Mouse (Mus musculus): ENCODE results near the gene Ube2l6. TPM values are rescaled to one million over a fixed set of nuclear protein-coding genes. Genes with fewer than 3 reads are reported as not detected.

Ube2l6 gene
- polyA plus RNA-seq, 1 experiment from 2014 or later, result 404 TPM

DNA sequence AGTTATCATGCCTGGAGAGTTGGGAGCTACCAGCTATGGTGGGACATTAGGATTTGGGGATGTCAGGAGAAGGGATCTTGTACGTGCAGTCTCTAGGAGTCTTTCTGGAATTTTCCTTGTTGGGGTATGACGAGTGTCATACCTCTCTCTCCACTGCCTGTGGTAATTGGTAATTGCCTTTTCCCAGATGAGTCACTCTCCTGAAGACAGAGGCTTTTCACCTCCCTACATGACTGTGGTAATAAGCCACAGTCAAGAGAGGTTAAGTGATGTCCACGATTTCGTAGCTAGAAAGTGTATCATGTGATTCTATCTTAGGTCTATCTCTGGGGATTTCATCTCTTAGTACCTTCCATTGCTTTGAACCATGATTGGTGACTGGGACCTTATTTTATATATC is 26.2 kb upstream of the Ube2l6 start:
- no peak overlapping the region for H3K4me3 ChIP-seq (replicated peaks)
- 0 out of 2 replicates have a peak, but pooled peaks cover 6% of the 10 kb centered on the region for H3K36me3 ChIP-seq
- ATAC-seq (ENCODE audit: low read depth) (no peak), DNase-seq (no peak)
- H3K4me2 ChIP-seq, result no peak overlapping the region
- no peak overlapping the region for H3K9ac ChIP-seq
- no peaks in the 10 kb centered on the region for H3K9me3 ChIP-seq (replicated peaks)
- peaks cover 65% of the 10 kb centered on the region for H3K27me3 ChIP-seq
- 54% methylated on average over 4 of the region's 4 CpGs for WGBS (ENCODE audit: insufficient replicate concordance)
- H3K27ac ChIP-seq, result no peak overlapping the region
- H3K4me1 ChIP-seq (replicated peaks), result peaks cover 8% of the 10 kb centered on the region; the same call in 1 of the 2 replicates

DNA sequence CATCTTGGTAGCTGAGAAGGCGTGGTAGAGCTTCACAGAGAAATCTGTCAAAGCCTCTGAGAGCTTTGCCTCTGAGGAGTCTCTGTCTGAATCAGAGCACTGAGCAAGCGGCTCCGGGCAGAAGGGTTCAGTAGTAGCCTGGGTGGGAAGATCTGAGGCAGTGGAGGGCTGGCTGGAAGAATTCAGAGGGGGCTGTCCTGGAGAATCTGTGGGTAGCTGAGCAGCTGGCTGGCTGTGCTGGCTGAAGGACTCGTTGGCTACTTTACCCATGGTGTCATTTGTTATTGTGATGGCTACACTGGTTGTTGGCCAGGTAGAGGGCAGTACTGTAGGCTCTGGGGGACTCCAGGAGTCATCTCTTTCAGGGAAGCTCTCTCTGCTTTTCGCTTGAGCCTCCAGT is 25.4 kb upstream of the Ube2l6 start:
- H3K4me3 ChIP-seq (replicated peaks), result no peak overlapping the region
- WGBS (ENCODE audit: insufficient replicate concordance), result 55% methylated on average over 5 of the region's 5 CpGs
- peaks cover 72% of the 10 kb centered on the region for H3K27me3 ChIP-seq
- 0 out of 2 replicates have a peak, but pooled peaks cover 6% of the 10 kb centered on the region for H3K36me3 ChIP-seq
- H3K27ac ChIP-seq, result no peak overlapping the region
- no peak overlapping the region for H3K9ac ChIP-seq
- no peak overlapping the region for H3K4me2 ChIP-seq
- no peaks in the 10 kb centered on the region for H3K9me3 ChIP-seq (replicated peaks)
- H3K4me1 ChIP-seq (replicated peaks), result peaks cover 8% of the 10 kb centered on the region; the same call in 1 of the 2 replicates
- DNase-seq (no peak), ATAC-seq (ENCODE audit: low read depth) (no peak)

DNA sequence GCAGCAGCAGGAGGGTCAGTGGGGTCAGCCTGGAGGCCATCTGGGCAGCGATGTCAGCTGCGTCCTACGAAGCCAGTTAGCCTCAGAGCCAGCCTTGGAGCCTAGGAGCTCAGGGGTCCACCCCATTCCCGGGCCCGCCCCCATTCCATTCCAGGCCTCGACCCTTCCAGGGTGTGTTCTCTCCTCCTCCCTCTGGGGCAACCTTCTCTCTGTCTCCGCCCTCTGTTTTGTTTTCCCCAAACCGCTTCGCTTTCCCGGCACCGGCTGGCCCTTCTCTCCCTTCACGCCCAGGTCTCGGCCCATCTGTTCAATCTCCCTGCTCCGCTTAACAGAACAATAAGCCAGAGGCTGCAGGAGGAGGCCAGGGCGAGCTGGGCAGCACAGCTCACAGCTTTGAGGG is 23.9 kb upstream of the Ube2l6 start:
- Histone ChIP-seq H3K27me3 (peaks cover 79% of the 10 kb centered on the region), H3K4me1 (replicated peaks) (peaks cover 8% of the 10 kb centered on the region; the same call in 1 of the 2 replicates)
- DNase-seq, result no peak

DNA sequence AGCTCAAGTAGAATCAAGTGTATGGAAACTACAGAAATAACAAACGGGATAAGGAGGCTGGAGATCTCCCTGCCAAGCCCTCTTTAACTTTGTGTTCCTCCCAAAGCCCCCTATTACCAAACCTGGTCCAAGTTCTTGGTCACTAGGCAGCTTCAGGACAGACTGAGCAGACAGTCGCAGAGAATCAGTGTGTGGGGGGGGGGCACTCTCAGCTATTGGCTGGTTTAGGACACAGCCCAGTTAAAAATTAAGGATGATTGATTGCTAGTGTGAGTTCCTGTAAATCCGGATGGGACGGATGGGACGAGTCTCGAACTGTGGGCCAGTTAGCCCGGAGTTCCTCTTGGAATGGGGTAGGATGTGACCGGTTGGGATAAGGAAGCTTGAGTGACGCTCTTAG is 23.4 kb upstream of the Ube2l6 start, which contains the start of gene Serping1:
Gene Serping1, minus strand, starts transcription at position 204 of the 400 bp plus-strand sequence.
- Histone ChIP-seq H3K4me3 (replicated peaks) (peak within 1 kb of the TSS; percentile 36), H3K27me3 (peaks cover 74% of the 10 kb centered on the region), H3K27ac (no peak within 1 kb of the TSS), H3K9me3 (replicated peaks) (no peaks in the 10 kb centered on the region), H3K36me3 (0 out of 2 replicates have a peak, but pooled peaks cover 2% of the 10 kb centered on the region), H3K4me2 (peak within 1 kb of the TSS; percentile 44), H3K4me1 (replicated peaks) (peaks cover 8% of the 10 kb centered on the region; the same call in 1 of the 2 replicates), H3K9ac (no peak within 1 kb of the TSS)
- ATAC-seq (ENCODE audit: low read depth) (peak; percentile 25; the same call in 1 of the 2 replicates), DNase-seq (no peak)
- 58% methylated on average over 9 of the region's 9 CpGs for WGBS (ENCODE audit: insufficient replicate concordance)

More for the DNA sequence above, 23.9 kb upstream of the Ube2l6 start:
- H3K27ac ChIP-seq, result no peak overlapping the region
- ATAC-seq (ENCODE audit: low read depth), result peak; percentile 73
- peak overlapping the region; percentile 36 for H3K4me3 ChIP-seq (replicated peaks)
- H3K9me3 ChIP-seq (replicated peaks), result no peaks in the 10 kb centered on the region
- peak overlapping the region; percentile 44 for H3K4me2 ChIP-seq
- H3K9ac ChIP-seq, result no peak overlapping the region
- H3K36me3 ChIP-seq, result 0 out of 2 replicates have a peak, but pooled peaks cover 6% of the 10 kb centered on the region
- WGBS (ENCODE audit: insufficient replicate concordance), result 20% methylated on average over 15 of the region's 15 CpGs

DNA sequence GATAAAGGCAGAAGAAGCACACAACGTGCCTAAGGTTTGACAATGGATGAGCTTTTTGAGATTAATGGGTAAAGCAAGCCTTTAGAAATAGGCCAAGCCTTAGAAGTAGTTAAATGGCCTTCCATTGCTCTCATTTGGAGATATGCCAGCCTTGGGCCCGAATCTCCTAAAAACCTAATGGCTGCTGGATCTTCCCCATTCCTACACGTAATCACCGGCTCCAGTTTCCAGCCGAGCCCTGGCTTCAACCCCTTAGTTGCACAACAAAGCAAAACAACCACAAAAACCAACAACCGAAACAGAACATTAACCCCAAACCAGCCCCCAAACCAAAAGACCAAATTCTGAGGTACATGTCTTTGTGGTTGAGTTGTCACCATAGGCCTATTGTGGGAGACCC is 23.0 kb upstream of the Ube2l6 start:
- 0 out of 2 replicates have a peak overlapping the region, but pooled peaks have one; percentile 6 for H3K4me2 ChIP-seq
- no peak overlapping the region for H3K9ac ChIP-seq
- 69% methylated on average over 6 of the region's 6 CpGs for WGBS (ENCODE audit: insufficient replicate concordance)
- H3K36me3 ChIP-seq, result 0 out of 2 replicates have a peak, but pooled peaks cover 2% of the 10 kb centered on the region
- H3K9me3 ChIP-seq (replicated peaks), result no peaks in the 10 kb centered on the region
- H3K27ac ChIP-seq, result no peak overlapping the region
- ATAC-seq (ENCODE audit: low read depth) (no peak), DNase-seq (no peak)
- H3K4me1 ChIP-seq (replicated peaks), result peaks cover 8% of the 10 kb centered on the region; the same call in 1 of the 2 replicates
- peaks cover 70% of the 10 kb centered on the region for H3K27me3 ChIP-seq
- no peak overlapping the region for H3K4me3 ChIP-seq (replicated peaks)

DNA sequence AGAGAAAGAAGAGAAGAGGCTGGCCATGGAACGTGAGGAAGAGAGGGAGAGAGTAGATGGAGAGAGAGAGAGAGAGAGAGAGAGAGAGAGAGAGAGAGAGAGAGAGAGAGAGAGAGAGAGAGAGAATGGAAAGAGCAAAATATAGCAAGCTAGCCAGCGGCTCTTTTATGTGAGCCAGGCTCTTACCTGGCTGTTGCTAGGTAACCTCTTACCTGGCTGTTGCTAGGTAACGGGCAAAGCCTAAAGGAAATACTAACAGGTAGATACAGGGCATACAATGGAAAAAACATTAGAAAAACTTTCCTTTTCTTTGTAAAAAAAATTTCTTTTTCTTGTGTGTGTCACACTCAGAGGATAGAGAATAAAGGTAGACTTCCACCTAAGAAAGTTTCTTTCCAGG is 20.9 kb upstream of the Ube2l6 start:
- H3K4me1 ChIP-seq (replicated peaks), result peaks cover 8% of the 10 kb centered on the region; the same call in 1 of the 2 replicates
- no peak for ATAC-seq (ENCODE audit: low read depth)
- H3K4me3 ChIP-seq (replicated peaks), result no peak overlapping the region
- H3K9ac ChIP-seq, result no peak overlapping the region
- H3K36me3 ChIP-seq, result 0 out of 2 replicates have a peak, but pooled peaks cover 2% of the 10 kb centered on the region
- H3K27me3 ChIP-seq, result peaks cover 59% of the 10 kb centered on the region
- no peak overlapping the region for H3K4me2 ChIP-seq
- DNase-seq, result no peak
- H3K9me3 ChIP-seq (replicated peaks), result no peaks in the 10 kb centered on the region
- WGBS (ENCODE audit: insufficient replicate concordance), result 59% methylated on average over 3 of the region's 3 CpGs
- no peak overlapping the region for H3K27ac ChIP-seq

DNA sequence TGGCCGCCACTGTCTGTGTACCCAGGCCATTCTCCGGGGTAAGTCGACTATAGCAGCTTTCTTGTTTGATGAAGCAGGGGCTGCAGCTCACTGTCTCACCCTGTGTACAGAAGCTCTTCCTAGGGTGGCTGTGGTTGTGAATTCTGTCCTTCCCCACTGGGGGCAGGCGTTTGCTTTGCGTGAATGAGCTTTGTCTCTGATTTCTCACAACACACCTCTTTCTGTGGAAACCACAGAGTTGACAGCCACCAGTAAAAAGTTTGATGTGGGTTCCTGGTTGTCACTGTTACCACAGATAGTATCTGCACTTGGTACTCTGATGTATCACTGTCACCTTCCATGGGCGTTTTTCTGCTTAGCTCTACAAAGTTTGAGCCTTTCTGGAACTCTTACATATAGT is 19.4 kb upstream of the Ube2l6 start:
- WGBS (ENCODE audit: insufficient replicate concordance), result 38% methylated on average over 6 of the region's 6 CpGs
- Histone ChIP-seq H3K4me1 (replicated peaks) (peaks cover 14% of the 10 kb centered on the region; the same call in 1 of the 2 replicates), H3K36me3 (no peaks in the 10 kb centered on the region), H3K27ac (no peak overlapping the region), H3K4me2 (no peak overlapping the region), H3K9me3 (replicated peaks) (no peaks in the 10 kb centered on the region), H3K9ac (no peak overlapping the region), H3K4me3 (replicated peaks) (no peak overlapping the region), H3K27me3 (peaks cover 44% of the 10 kb centered on the region)
- ATAC-seq (ENCODE audit: low read depth) (no peak), DNase-seq (no peak)

DNA sequence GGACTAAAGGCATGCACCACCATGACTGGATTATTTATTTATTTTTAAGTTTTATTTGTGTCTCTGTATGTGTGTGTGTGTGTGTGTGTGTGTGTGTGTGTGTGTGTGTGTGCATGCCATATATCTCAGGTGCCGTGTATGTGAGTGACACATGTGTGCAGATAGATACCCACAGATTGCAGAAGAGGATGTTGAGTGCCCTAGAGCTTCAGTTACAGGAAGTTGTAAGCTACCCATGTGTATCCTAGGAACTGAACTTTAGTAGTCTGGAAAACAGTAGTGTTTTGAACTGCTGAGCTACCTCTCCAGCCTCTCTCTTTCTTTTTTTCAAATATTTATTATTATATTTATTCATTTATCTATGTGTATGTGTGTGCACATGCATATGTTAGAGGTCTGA is 15.3 kb upstream of the Ube2l6 start:
- H3K27ac ChIP-seq, result no peak overlapping the region
- H3K4me2 ChIP-seq, result no peak overlapping the region
- DNase-seq (no peak), ATAC-seq (ENCODE audit: low read depth) (no peak)
- H3K4me1 ChIP-seq (replicated peaks), result peaks cover 16% of the 10 kb centered on the region; the same call in 1 of the 2 replicates
- peaks cover 25% of the 10 kb centered on the region for H3K27me3 ChIP-seq
- no peaks in the 10 kb centered on the region for H3K36me3 ChIP-seq
- H3K9me3 ChIP-seq (replicated peaks), result no peaks in the 10 kb centered on the region
- no peak overlapping the region for H3K4me3 ChIP-seq (replicated peaks)
- no peak overlapping the region for H3K9ac ChIP-seq
- WGBS (ENCODE audit: insufficient replicate concordance), result 21% methylated on average over 1 of the region's 1 CpGs

DNA sequence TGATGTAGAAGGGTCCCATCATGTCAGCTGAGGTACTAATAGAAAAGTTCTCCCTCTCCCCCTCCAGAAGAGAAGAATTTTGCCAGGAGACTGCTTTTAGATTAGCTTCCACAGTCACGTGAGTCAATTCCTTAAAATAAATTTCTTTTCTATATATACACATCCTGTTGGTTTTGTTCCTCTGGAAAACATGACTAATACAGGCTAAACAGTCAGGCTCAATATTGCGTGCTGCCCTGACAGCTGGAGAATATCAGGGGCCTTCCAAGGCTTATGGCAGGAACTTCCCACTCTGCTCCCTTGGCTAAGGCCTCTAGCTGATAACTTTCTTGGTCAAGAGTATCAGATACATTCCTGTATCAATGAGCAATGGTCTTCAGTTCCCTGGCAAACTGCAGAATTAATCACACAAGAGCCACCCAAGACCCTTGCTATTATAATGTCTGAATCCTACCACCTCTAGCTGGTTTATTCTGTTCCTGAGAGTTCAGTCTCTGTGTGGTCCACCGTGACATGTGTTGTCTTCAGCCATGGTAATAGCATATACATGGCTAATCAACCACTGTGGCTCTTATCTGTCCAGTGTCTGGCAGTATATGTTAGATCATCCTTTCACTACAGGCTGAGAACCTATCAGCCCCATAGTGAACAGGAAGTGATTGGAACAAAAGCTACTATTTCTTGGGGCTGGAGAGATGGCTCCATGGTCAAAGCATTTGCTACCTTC is 14.6 kb upstream of the Ube2l6 start:
- H3K9ac ChIP-seq, result no peak overlapping the region
- no peak overlapping the region for H3K4me3 ChIP-seq (replicated peaks)
- DNase-seq (no peak), ATAC-seq (ENCODE audit: low read depth) (no peak)
- no peak overlapping the region for H3K27ac ChIP-seq
- 51% methylated on average over 3 of the region's 3 CpGs for WGBS (ENCODE audit: insufficient replicate concordance)
- no peaks in the 10 kb centered on the region for H3K36me3 ChIP-seq
- H3K9me3 ChIP-seq (replicated peaks), result no peaks in the 10 kb centered on the region
- peaks cover 22% of the 10 kb centered on the region for H3K4me1 ChIP-seq (replicated peaks)
- peaks cover 23% of the 10 kb centered on the region for H3K27me3 ChIP-seq
- no peak overlapping the region for H3K4me2 ChIP-seq

DNA sequence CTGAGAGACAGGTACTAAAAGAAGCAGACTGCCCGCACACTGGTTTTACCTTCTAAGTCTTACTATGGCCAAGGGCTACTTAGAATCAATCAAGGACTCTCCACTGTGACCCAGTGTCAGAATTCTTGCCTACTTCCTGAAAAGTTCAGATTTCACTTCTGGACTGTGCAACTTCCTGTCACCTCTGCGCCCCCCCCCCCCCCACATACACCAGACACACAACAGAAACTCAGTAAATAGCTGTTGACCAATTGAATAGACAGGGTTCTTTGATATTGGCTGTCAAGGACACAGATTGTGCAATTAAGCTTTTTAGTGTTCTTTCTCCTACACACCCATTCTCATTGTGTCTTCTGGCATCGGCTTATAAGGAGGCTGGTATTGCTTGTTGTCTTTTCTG is 10.3 kb upstream of the Ube2l6 start:
- H3K4me3 ChIP-seq (replicated peaks), result no peak overlapping the region
- no peaks in the 10 kb centered on the region for H3K9me3 ChIP-seq (replicated peaks)
- ATAC-seq (ENCODE audit: low read depth) (no peak), DNase-seq (no peak)
- no peak overlapping the region for H3K9ac ChIP-seq
- no peaks in the 10 kb centered on the region for H3K36me3 ChIP-seq
- peaks cover 32% of the 10 kb centered on the region for H3K4me1 ChIP-seq (replicated peaks)
- no peak overlapping the region for H3K27ac ChIP-seq
- peaks cover 33% of the 10 kb centered on the region for H3K27me3 ChIP-seq
- 56% methylated on average over 3 of the region's 3 CpGs for WGBS (ENCODE audit: insufficient replicate concordance)
- H3K4me2 ChIP-seq, result no peak overlapping the region

DNA sequence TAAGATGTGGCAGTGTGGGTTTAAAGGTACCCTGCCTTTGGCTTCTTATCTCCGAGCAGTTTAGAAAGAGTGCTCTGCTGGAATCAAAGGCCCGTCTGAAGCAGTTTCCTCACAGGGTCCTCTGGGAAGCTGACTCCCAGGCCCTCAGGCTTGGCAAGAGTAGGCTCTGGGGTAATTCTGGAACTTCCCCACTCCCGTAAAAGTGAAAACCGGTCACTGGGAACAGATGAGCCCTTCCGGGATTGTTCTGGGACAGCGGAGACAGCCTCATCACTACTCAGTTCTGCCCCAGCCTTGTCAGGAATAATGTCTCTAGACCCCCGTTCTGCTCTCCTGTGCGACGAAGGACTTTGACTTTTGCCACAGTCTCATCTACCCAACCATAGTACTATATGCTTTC is 8.2 kb upstream of the Ube2l6 start:
- Histone ChIP-seq H3K9me3 (replicated peaks) (peaks cover 8% of the 10 kb centered on the region), H3K27ac (no peak overlapping the region), H3K4me3 (replicated peaks) (no peak overlapping the region), H3K9ac (no peak overlapping the region), H3K4me1 (replicated peaks) (peaks cover 38% of the 10 kb centered on the region), H3K36me3 (no peaks in the 10 kb centered on the region), H3K27me3 (peaks cover 33% of the 10 kb centered on the region), H3K4me2 (no peak overlapping the region)
- 55% methylated on average over 9 of the region's 9 CpGs for WGBS (ENCODE audit: insufficient replicate concordance)
- no peak for DNase-seq
- ATAC-seq (ENCODE audit: low read depth), result no peak
